Mouse (Mus musculus): ENCODE results near the gene Rom1. TPM values are rescaled to one million over a fixed set of nuclear protein-coding genes. Genes with fewer than 3 reads are reported as not detected.

Rom1 gene
- polyA plus RNA-seq, 1 experiment from 2014 or later, result 2.8 TPM

- under 1% methylated on average over 64 of the region's 64 CpGs for whole genome bisulfite sequencing (ENCODE audit: insufficient replicate concordance)
- Histone ChIP-seq H3K4me2 (peak within 1 kb of the TSS; percentile 78), H3K27me3 (no peaks in the 10 kb centered on the region), H3K9ac (peak within 1 kb of the TSS; percentile 100), H3K4me1 (replicated peaks) (peaks cover 55% of the 10 kb centered on the region), H3K36me3 (peaks cover 67% of the 10 kb centered on the region), H3K4me3 (replicated peaks) (peak within 1 kb of the TSS; percentile 98), H3K9me3 (replicated peaks) (no peaks in the 10 kb centered on the region), H3K27ac (peak within 1 kb of the TSS; percentile 98)
- peak; percentile 89 for ATAC-seq (ENCODE audit: low read depth)
- peak; percentile 91 for DNase-seq
Observed at GRCm38 (mm10) chr19:8941515-8942217, 12.5 kb upstream of the Rom1 start, which contains the start of gene Mta2. Gene Mta2, plus strand, starts transcription at chr19:8941875.

DNA sequence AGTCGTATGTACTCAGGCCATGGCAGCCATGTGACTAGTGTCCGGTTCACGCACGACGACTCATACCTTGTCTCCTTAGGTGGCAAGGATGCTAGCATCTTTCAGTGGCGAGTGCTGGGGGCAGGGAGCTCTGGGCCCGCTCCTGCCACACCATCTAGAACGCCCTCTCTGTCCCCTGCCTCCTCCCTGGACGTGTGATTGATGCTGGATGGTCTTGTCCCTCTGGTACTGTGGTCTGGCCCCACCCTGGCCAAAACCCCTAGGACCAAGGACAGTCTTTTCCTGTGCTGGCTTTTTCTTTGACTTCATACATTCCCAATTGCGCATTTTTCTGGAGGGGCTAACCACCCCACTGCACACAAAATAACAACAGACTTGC lies 12.0 kb upstream of the Rom1 start:
- peaks cover 67% of the 10 kb centered on the region for H3K36me3 ChIP-seq
- peak overlapping the region; percentile 98 for H3K4me3 ChIP-seq (replicated peaks)
- no peaks in the 10 kb centered on the region for H3K27me3 ChIP-seq
- WGBS (ENCODE audit: insufficient replicate concordance), result 41% methylated on average over 10 of the region's 10 CpGs
- peak overlapping the region; percentile 98 for H3K27ac ChIP-seq
- peak overlapping the region; percentile 100 for H3K9ac ChIP-seq
- H3K9me3 ChIP-seq (replicated peaks), result no peaks in the 10 kb centered on the region
- no peak for DNase-seq
- H3K4me1 ChIP-seq (replicated peaks), result peaks cover 50% of the 10 kb centered on the region
- H3K4me2 ChIP-seq, result peak overlapping the region; percentile 78
- no peak; the same call in 1 of the 2 replicates for ATAC-seq (ENCODE audit: low read depth)

- Histone ChIP-seq H3K27me3 (no peaks in the 10 kb centered on the region), H3K4me1 (replicated peaks) (peaks cover 45% of the 10 kb centered on the region), H3K9me3 (replicated peaks) (no peaks in the 10 kb centered on the region), H3K36me3 (peaks cover 67% of the 10 kb centered on the region), H3K4me2 (peak overlapping the region; percentile 78), H3K27ac (peak overlapping the region; percentile 98; the same call in 1 of the 2 replicates), H3K9ac (peak overlapping the region; percentile 100; the same call in 1 of the 2 replicates), H3K4me3 (replicated peaks) (peak overlapping the region; percentile 98; the same call in 1 of the 2 replicates)
- ATAC-seq (ENCODE audit: low read depth) (no peak), DNase-seq (no peak)
- 78% methylated on average over 15 of the region's 15 CpGs for WGBS (ENCODE audit: insufficient replicate concordance)
Observed at GRCm38 (mm10) chr19:8940526-8941133, 11.5 kb upstream of the Rom1 start.

DNA sequence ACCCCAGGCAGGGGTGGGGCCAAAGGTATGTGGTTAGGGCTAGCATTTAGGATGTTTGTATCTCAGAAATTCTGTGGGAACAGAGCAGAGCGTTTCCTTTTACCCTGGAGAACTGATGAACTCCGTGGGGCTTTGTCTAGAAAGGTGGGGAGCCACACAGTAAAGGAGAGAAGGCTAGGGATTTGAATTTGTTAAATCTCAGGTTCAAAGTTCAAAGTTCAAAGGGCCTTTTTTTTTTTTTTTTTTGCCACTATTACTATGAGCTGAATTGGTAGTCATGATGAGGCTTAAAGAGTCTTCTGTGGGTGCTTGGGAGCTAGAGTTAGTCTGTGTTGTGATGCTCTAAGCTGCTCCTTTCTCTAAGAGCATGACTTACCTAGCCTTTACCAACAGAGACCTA lies 7.6 kb upstream of the Rom1 start:
- Histone ChIP-seq H3K9ac (no peak overlapping the region), H3K4me1 (replicated peaks) (peaks cover 16% of the 10 kb centered on the region), H3K4me2 (no peak overlapping the region), H3K27me3 (no peaks in the 10 kb centered on the region), H3K4me3 (replicated peaks) (no peak overlapping the region), H3K9me3 (replicated peaks) (no peaks in the 10 kb centered on the region), H3K36me3 (peaks cover 79% of the 10 kb centered on the region), H3K27ac (no peak overlapping the region)
- ATAC-seq (ENCODE audit: low read depth), result no peak
- 89% methylated on average over 2 of the region's 2 CpGs for WGBS (ENCODE audit: insufficient replicate concordance)
- DNase-seq, result no peak

GRCm38 (mm10) chr19:8930771-8931170 lies 1.6 kb upstream of the Rom1 start:
- Histone ChIP-seq H3K9me3 (replicated peaks) (no peaks in the 10 kb centered on the region), H3K4me3 (replicated peaks) (peak overlapping the region; percentile 79), H3K27ac (no peak overlapping the region), H3K9ac (peak overlapping the region; percentile 81), H3K4me2 (peak overlapping the region; percentile 85), H3K4me1 (replicated peaks) (peaks cover 48% of the 10 kb centered on the region), H3K36me3 (peaks cover 63% of the 10 kb centered on the region), H3K27me3 (no peaks in the 10 kb centered on the region)
- WGBS (ENCODE audit: insufficient replicate concordance), result 78% methylated on average over 7 of the region's 7 CpGs
- DNase-seq (no peak), ATAC-seq (ENCODE audit: low read depth) (no peak)

DNA sequence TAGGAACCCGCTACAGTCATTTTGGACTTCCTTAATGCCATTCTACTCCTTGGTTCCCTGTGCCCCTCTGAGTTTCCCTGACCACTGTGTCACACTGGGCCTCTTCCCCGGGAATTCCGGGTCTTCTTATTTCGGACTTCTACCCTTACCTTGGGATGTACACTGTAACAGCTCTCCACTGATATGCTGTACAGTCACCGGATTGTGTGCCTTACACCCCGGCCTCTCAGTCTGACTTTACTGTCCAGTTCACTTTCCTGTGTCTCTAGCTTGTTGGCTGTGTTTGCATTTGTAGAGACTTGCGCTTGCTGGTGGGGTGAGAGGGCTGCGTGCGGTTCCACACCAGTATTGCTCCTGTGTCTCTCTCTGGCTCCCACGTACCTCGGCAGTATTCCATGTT lies 961 bp upstream of the Rom1 start:
- Histone ChIP-seq H3K4me1 (replicated peaks) (peaks cover 49% of the 10 kb centered on the region), H3K9me3 (replicated peaks) (no peaks in the 10 kb centered on the region), H3K9ac (peak overlapping the region; percentile 81), H3K27me3 (no peaks in the 10 kb centered on the region), H3K36me3 (peaks cover 64% of the 10 kb centered on the region), H3K4me2 (peak overlapping the region; percentile 85), H3K4me3 (replicated peaks) (peak overlapping the region; percentile 79), H3K27ac (peak overlapping the region; percentile 90)
- no peak for ATAC-seq (ENCODE audit: low read depth)
- 9% methylated on average over 11 of the region's 11 CpGs for WGBS (ENCODE audit: insufficient replicate concordance)
- DNase-seq, result no peak

DNA sequence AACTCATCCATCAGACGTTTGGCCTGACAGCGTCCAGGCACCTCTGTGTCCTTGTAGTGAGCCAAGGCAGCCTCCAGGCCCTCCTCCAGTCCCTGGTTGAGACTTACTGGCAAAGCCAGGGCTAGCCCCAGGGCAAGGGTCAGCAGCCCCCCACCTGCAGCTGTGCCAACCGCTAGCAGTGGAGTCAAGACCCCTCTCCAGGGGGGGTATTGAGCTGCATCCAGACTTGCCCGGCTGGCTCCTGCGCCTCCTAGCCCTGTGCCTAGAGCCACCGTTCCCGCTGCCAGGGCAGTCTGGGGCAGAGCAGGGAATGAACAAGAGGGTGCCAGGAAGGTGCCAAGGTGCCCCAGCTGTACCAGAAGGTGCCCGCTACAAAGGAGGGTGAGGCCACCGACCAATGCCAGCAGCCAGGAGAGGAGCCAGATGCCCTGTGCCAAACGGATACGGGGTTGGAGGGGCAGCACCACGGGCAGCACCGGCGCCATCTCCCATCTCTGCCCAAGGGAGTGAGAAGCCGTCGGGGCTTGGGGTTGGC lies 400 bp downstream of the Rom1 start:
- peak overlapping the region; percentile 85 for H3K4me2 ChIP-seq
- peaks cover 56% of the 10 kb centered on the region for H3K4me1 ChIP-seq (replicated peaks)
- DNase-seq, result no peak
- peaks cover 55% of the 10 kb centered on the region for H3K36me3 ChIP-seq
- H3K9ac ChIP-seq, result peak overlapping the region; percentile 81
- WGBS (ENCODE audit: insufficient replicate concordance), result 33% methylated on average over 16 of the region's 16 CpGs
- no peaks in the 10 kb centered on the region for H3K27me3 ChIP-seq
- peak overlapping the region; percentile 79 for H3K4me3 ChIP-seq (replicated peaks)
- peak overlapping the region; percentile 90 for H3K27ac ChIP-seq
- peak; percentile 4 for ATAC-seq (ENCODE audit: low read depth)
- H3K9me3 ChIP-seq (replicated peaks), result no peaks in the 10 kb centered on the region

GRCm38 (mm10) chr19:8927891-8928525 lies 1.1 kb downstream of the Rom1 start:
- Histone ChIP-seq H3K27ac (peak overlapping the region; percentile 90), H3K9ac (peak overlapping the region; percentile 81), H3K4me1 (replicated peaks) (peaks cover 64% of the 10 kb centered on the region), H3K9me3 (replicated peaks) (no peaks in the 10 kb centered on the region), H3K4me2 (peak overlapping the region; percentile 85), H3K36me3 (peaks cover 52% of the 10 kb centered on the region), H3K27me3 (no peaks in the 10 kb centered on the region), H3K4me3 (replicated peaks) (peak overlapping the region; percentile 79; the same call in 1 of the 2 replicates)
- ATAC-seq (ENCODE audit: low read depth) (peak; percentile 47), DNase-seq (peak; percentile 47)
- WGBS (ENCODE audit: insufficient replicate concordance), result 28% methylated on average over 12 of the region's 12 CpGs

DNA sequence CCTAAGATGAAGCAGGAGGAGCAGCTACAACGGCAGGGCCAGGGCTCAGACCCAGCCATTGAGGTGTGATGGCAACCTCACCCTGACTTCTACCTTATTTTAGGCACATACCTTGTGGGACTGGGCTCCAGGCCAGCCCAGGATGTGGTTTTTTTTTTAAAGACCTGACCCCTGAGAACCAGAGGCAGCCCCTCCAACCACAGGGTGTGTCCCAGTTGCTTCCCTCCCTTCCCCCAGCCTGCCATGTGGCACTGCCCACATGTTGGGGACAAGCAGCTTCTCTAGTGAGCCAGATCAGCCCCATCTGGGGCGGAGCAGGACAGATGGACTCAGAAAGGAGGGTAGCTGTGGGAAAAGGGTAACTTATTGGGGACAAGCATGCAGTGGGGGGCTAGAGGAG lies 2.4 kb downstream of the Rom1 start:
- Histone ChIP-seq H3K36me3 (peaks cover 50% of the 10 kb centered on the region), H3K9me3 (replicated peaks) (no peaks in the 10 kb centered on the region), H3K4me1 (replicated peaks) (peaks cover 74% of the 10 kb centered on the region), H3K4me2 (no peak overlapping the region), H3K27ac (peak overlapping the region; percentile 90), H3K9ac (peak overlapping the region; percentile 81), H3K4me3 (replicated peaks) (no peak overlapping the region), H3K27me3 (no peaks in the 10 kb centered on the region)
- DNase-seq (no peak), ATAC-seq (ENCODE audit: low read depth) (no peak)
- 48% methylated on average over 2 of the region's 2 CpGs for WGBS (ENCODE audit: insufficient replicate concordance)

GRCm38 (mm10) chr19:8921741-8922140 lies 7.4 kb downstream of the Rom1 start:
- H3K4me3 ChIP-seq (replicated peaks), result peak overlapping the region; percentile 89
- peaks cover 50% of the 10 kb centered on the region for H3K4me1 ChIP-seq (replicated peaks)
- no peaks in the 10 kb centered on the region for H3K27me3 ChIP-seq
- WGBS (ENCODE audit: insufficient replicate concordance), result 74% methylated on average over 9 of the region's 9 CpGs
- no peaks in the 10 kb centered on the region for H3K9me3 ChIP-seq (replicated peaks)
- H3K27ac ChIP-seq, result peak overlapping the region; percentile 95
- DNase-seq (no peak), ATAC-seq (ENCODE audit: low read depth) (no peak)
- peaks cover 35% of the 10 kb centered on the region for H3K36me3 ChIP-seq
- peak overlapping the region; percentile 87 for H3K4me2 ChIP-seq
- peak overlapping the region; percentile 90 for H3K9ac ChIP-seq

DNA sequence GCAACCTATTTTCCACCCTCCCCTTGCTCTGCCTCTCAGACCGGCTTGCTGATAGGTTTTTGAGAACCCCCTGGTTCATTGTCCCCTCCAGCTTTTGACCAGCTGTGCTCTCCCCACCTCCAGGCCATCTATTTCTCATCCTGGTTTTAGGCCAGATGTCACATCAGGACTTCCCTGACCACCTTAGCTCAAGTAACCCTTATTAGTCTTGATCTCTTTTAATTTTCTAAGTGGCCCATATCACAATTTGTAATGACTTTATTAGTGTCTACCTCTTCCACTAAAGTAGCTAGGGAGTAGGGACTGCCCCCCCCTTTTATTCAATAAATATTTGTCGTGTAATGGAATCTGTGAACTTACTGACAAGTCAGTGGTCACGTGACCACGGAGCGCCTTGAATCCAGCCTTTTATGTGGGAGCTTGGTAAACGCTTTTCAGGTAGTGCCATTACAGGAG lies 8.3 kb downstream of the Rom1 start:
- WGBS (ENCODE audit: insufficient replicate concordance), result under 1% methylated on average over 6 of the region's 6 CpGs
- peaks cover 34% of the 10 kb centered on the region for H3K36me3 ChIP-seq
- H3K4me2 ChIP-seq, result peak overlapping the region; percentile 87
- H3K9me3 ChIP-seq (replicated peaks), result no peaks in the 10 kb centered on the region
- peak overlapping the region; percentile 95 for H3K27ac ChIP-seq
- H3K4me3 ChIP-seq (replicated peaks), result peak overlapping the region; percentile 89
- peaks cover 41% of the 10 kb centered on the region for H3K4me1 ChIP-seq (replicated peaks)
- no peak for DNase-seq
- no peaks in the 10 kb centered on the region for H3K27me3 ChIP-seq
- H3K9ac ChIP-seq, result peak overlapping the region; percentile 90
- ATAC-seq (ENCODE audit: low read depth), result no peak
